Mouse (Mus musculus) embryonic fibroblast, embryonic 13.5 days (primary cell): ENCODE data around the gene Fam166a.
"Not testable (repeated sequence)": the region's sequence is repeated elsewhere in the genome, so short reads cannot be mapped to it uniquely, and the experiment has no call there.

Source experiments
- CTCF ChIP-seq: IDR thresholded peaks from 2 replicates; pipeline ENCODE4 v1.5.1; 2011; ENCODE audit warnings: mild to moderate bottlenecking, control low read depth, low read length, moderate library complexity, borderline replicate concordance; ENCODE audit not compliant: insufficient read depth
- POLR2A ChIP-seq: IDR thresholded peaks from 2 replicates; pipeline ENCODE4 v1.6.1; 2011; ENCODE audit warnings: low read depth, mild to moderate bottlenecking, control low read depth, low read length, moderate library complexity

DNA sequence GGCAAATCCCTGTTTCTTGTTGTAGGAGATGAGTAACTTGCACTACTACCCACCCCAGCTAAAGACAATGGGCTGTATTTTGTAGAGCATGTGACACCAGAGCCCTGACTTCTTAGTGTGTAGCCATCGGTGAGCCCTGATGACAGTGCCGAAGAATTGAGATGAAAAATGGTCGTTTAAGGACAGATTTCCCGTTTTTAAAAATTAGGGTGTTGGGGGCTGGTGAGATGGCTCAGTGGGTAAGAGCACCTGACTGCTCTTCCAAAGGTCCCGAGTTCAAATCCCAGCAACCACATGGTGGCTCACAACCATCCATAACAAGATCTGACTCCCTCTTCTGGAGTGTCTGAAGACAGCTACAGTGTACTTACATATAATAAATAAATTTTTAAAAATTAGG, 38.7 kb downstream of the Fam166a start:
- TF ChIP-seq CTCF, POLR2A: not testable (repeated sequence)
